Mouse (Mus musculus): ENCODE data around the gene Pptc7. TPM values are rescaled to one million over a fixed set of nuclear protein-coding genes. Genes with fewer than 3 reads are reported as not detected.

The Pptc7 gene
- total RNA-seq, 2 experiments from 2014 or later: 16.6 to 17.0 TPM

DNA sequence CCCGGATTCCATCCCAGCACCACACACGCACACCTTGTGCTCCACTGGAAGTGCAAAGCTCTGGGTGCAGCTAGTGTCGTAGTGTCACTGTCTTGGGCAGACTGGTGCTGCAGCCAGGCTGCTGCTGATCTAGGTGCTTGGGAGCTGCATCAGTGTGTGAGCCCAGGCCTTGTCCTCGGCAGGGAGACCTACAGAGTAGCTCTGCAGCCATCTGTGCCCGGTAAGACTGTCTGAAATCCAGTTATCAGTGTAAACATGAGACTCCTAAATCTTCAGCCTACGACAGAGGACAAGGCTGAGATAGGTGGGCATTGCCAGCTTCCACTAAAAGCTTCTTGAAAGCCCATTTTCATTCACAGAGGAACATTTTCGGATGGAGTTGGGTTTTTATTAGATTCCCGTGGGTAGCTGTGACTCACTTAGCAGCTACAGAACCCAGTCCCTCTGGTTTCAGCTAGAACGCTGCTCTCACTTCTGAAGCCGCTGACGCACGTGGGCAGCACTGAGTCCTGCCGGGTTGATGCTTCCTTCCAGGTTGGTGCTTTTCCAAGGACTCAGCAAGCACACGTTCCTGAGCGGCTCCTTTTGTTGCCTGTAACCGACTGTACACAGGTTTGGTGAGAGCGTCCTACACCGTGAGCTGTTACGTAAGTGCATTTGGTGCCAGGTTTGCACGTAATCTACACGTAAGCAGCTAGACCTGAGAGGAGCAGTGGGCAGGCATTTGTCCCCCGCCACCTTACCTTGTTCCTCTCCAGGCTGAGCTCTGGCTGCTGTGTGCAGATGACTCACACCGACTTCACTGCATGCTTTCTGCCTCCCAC is 40.7 kb downstream of the Pptc7 start:
- DNase-seq (ENCODE audit: low spot score in 2 of 2): no peak

DNA sequence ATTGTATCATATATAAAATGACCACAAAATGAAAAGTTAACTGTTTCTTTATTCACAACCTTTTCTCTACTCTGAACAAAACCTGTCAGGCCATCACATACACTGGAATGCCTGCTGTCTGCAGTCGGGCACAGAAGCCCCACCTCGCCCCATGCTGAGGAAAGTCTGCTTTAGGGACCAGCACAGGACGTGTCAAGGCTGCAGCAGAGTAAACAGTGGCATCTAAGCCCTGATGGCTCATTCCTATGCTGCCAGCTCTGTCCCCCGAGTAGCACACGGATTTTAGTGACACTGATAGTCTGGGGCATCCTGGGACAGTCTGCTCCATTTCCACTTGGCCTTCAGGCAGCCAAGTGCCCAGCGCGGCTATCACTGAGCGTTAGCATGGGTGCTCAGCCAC is 41.3 kb downstream of the Pptc7 start:
- DNase-seq (ENCODE audit: low spot score in 2 of 2): no peak

- no peak for DNase-seq (ENCODE audit: low spot score in 2 of 2)
These were observed 43.1 kb downstream of the Pptc7 start for GRCm38 (mm10) chr5:122327283-122327682.

DNA sequence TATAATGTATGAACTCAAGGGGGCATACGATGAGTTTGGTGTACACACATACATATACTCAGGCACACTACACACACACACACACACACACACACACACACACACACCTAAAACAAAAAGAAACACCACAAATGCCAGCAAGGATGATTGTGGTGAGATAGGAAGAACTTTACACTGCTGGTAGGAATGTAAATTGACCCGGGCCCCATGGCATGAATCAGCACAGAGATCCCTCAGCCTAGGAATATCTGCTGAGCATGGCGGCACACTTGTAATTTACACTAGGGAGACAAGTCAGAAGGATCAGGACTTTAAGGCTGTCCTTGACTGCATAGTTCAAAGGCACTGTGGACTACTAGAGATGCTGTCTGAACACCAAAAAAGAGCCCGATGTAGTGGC is 46.1 kb downstream of the Pptc7 start:
- DNase-seq (ENCODE audit: low spot score in 2 of 2): no peak

- DNase-seq (ENCODE audit: low spot score in 2 of 2): no peak
These were observed 50.5 kb downstream of the Pptc7 start for GRCm38 (mm10) chr5:122334682-122335081.

DNA sequence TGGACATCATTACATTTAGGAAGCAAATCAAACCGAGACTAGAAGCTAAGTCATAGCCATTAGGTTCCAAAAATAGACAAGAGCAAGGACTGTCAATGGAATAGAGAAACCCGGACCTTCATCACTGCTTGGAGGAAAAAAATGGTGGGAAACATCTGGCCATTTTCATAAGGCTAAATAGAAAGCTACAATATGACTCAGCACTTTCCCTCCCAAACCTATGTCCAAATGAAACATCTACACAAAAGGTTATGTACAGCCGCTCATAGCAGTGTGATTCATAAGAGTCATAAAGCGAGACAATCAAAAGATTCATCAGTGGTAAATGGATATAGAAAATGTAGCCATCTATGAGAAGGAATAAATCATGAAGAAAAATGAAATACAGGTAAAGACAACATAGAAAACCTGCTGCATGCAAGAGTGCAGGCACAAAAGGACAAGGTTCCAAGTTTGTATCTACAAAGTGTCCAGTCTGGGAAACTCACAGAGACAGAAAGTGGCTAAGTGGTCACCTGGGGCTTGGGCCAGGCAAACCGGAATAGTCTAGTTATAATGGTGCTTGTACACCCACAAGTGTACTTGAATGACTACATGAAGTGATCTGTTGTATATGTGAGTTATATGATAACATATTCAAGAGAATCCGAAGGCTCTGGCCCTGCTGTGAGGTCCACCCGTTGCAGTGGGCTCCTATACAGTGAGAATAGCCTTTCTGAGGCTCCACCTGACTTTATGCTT is 52.6 kb downstream of the Pptc7 start:
- DNase-seq (ENCODE audit: low spot score in 2 of 2): no peak

GRCm38 (mm10) chr5:122342874-122343273 is 58.7 kb downstream of the Pptc7 start:
- no peak for DNase-seq (ENCODE audit: low spot score in 2 of 2)

DNA sequence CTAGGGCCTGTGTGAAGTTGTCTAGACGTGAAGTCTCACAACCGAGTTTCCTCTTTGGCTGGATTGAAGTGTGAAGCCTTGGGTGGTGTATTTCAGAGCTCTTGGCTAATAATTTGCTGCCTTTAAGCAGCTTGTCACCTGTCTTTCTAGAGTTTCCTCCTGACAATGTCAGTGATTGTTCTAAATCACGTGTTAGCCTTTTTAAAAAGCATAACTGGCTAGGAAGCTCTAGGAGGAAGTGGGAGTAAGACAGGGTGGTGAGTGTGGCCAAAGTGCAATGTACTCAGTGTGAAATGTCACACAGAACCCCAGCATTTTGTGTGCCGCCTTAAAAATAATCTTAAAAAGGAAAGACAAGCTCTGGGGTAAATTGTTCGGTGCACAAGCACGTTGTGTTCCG is 59.6 kb downstream of the Pptc7 start:
- DNase-seq (ENCODE audit: low spot score in 2 of 2): no peak

- DNase-seq (ENCODE audit: low spot score in 2 of 2): peak in 1 of 2 experiments; percentile 72
These were observed 60.1 kb downstream of the Pptc7 start for GRCm38 (mm10) chr5:122344260-122344659.

DNA sequence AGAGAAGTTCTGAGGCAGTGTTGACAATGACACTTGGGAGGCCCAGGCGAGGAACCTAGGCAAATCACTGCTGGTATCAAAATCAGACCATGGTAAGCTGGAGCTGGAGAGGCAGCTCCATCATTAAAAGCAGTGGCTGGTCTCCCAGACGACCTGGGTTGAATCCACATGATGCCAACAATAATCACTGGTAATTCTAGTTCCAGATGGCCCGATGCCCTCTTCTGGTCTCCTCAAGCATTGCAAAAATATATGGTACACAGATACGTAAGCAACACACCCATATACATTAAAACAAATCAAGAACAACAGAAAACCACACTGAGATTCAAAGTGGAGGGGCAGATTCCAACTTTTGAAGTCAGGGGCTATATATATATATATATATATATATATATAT is 61.6 kb downstream of the Pptc7 start:
- DNase-seq (ENCODE audit: low spot score in 2 of 2): no peak

DNA sequence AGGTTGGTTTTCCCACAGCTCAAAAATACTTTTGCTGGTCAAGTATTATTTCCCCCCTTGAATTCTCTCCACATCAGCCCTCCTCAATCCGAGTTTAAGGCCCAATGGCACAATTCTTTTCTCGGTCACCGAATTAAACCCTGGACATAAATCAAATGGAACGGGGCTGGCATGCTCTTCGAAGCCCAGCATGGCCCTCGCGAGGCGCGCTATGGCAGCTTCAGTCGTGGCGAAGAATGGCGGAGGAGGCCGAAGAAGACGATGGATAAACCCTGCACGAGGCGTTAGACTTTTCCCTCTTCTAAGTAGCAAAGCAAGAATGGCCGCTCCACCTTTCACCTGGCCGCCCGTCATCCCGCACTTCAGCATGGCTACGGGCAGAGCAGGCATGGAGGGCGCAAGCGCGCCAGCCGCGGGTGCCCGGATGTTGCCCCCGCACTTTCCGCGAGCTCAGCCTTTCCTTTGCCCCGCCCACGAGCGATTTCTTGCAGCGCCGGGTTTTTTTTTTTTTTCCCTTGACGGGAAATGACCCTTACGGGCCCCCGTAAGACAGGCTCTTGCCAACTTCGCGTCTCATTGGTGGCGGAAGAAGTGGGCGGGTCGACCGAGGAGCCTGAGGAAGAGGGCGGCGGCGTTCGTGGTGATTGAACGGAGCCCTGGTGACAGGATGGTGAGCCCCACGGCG is 69.8 kb downstream of the Pptc7 start, which contains the start of the genes Rad9b and Vps29:
Gene Rad9b (minus strand): TSS at position 427 of the 685 bp plus-strand sequence.
Gene Vps29 (plus strand): TSS at position 563 of the 685 bp plus-strand sequence.
- DNase-seq (ENCODE audit: low spot score in 2 of 2): peak; percentile 98 to 99

DNA sequence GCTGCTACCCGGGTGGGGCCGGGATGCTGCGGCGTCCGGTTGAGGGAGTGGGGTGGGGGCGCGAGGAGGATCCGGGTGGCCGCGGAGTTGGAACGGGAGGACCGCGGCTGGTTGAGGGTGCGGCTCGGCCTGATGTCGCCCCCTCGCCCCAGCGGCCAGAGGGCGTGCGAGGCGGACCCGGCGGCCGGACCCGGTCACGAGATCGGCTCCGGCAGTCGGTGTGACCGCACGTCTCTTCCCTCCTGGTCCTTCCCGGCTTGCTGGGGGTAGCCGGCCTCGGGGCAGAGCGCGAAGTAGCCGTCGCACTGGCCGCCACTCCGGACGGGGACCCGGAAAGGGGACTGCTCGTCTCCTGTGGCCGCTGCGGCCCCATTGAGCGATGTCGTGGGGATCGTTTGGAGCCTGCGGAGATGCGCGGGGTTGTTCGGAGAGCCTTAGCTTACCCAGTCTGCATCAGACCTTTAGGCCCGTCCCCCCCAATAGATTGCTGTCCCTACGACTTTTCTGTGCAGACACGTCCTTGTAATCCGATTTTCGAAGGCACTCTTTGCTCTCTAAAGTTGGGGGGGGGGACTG is 70.4 kb downstream of the Pptc7 start:
- DNase-seq (ENCODE audit: low spot score in 2 of 2): no peak

DNA sequence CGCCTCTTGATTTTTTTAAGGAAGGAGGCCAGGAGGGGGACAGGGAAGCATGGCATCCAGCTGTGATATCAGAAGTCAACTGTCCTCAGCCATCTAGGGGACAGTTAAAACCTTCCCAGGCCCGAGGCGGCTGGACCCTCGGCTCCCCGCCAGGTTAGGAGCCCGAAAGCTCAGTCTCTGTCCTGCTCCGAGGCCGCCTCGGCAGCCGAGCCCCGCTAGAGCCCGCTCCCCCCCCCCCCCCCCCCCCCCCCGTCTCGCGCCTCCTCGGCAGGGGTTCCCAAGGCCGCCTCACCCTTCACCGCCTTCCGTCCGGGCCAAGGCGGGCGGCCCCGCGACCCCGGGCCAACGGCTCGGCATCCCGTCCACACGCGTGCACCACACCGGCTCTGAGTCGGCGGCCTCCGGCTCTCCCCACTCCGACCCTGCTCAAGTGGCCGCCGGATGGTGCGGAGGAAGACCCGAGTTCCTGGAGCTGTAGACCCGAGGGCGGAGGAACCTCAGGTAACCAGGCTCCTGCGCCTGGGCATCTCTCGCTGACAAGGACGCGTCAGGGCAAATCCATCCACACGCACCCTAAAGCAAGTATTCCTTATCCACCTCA is 87.5 kb downstream of the Pptc7 start, which contains the start of gene Gpn3:
Gene Gpn3 (plus strand): TSS at position 286 of the 601 bp plus-strand sequence.
- DNase-seq (ENCODE audit: low spot score in 2 of 2): peak in 1 of 2 experiments; percentile 41

- DNase-seq (ENCODE audit: low spot score in 2 of 2): peak; percentile 98 to 100
These were observed 88.1 kb downstream of the Pptc7 start, which contains the start of gene Fam216a for GRCm38 (mm10) chr5:122372192-122372769. TSS of gene Fam216a (minus strand) at chr5:122372364.

GRCm38 (mm10) chr5:122372878-122373277 is 88.7 kb downstream of the Pptc7 start:
- no peak for DNase-seq (ENCODE audit: low spot score in 2 of 2)

Other genes with a start within 250 kb of the Pptc7 start
- gene Cux2, start 234.3 kb upstream of the Pptc7 start, total RNA-seq (2021): 1 to 10 TPM; 1.3 to 2.1 TPM
- gene Myl2, start 183.4 kb upstream of the Pptc7 start, total RNA-seq (2021): 100 to 1,000 TPM; 652 to 792 TPM
- under 1 TPM; 0.44 to 0.80 TPM for gene Ccdc63, start 143.5 kb upstream of the Pptc7 start, total RNA-seq (2021)
- 100 to 1,000 TPM; 134 to 152 TPM for gene Ppp1cc, start 126.1 kb upstream of the Pptc7 start, total RNA-seq (2021)
- gene Hvcn1, start 77.6 kb upstream of the Pptc7 start, total RNA-seq (2021): 1 to 10 TPM; 7.9 to 9.5 TPM
- 1 to 10 TPM; 7.6 to 10.0 TPM for gene Tctn1, start 19.9 kb upstream of the Pptc7 start, total RNA-seq (2021)
- gene Rad9b, start 69.9 kb downstream of the Pptc7 start, total RNA-seq (2021): 1 to 10 TPM; 3.6 to 3.8 TPM
- gene Vps29, start 70.0 kb downstream of the Pptc7 start, total RNA-seq (2021): 10 to 100 TPM; 74.3 to 85.5 TPM
- gene Gpn3, start 87.5 kb downstream of the Pptc7 start, total RNA-seq (2021): 10 to 100 TPM; 22.2 to 22.8 TPM
- 10 to 100 TPM; 16.9 to 18.3 TPM for gene Fam216a, start 88.0 kb downstream of the Pptc7 start, total RNA-seq (2021)
- 100 to 1,000 TPM in 1 of 2 experiments, 10 to 100 TPM in 1; 99.0 to 107 TPM for gene Arpc3, start 107.5 kb downstream of the Pptc7 start, total RNA-seq (2021)
- 10 to 100 TPM; 32.1 to 40.0 TPM for gene Anapc7, start 137.3 kb downstream of the Pptc7 start, total RNA-seq (2021)
- 100 to 1,000 TPM; 250 to 265 TPM for gene Atp2a2, start 217.9 kb downstream of the Pptc7 start, total RNA-seq (2021)